Mouse (Mus musculus): Measurements from ENCODE around the gene Olfr1386. TPM values are rescaled to one million over a fixed set of nuclear protein-coding genes. Genes with fewer than 3 reads are reported as not detected.
"Not testable (repeated sequence)": the region's sequence is repeated elsewhere in the genome, so short reads cannot be mapped to it uniquely, and the experiment has no call there.

The Olfr1386 gene
- not detected in 2 replicates for polyA plus RNA-seq (2015; fragmentation: Nextera tagmentation; extraction: Ambion mirVana)

- 80% methylated on average over 2 of the region's 3 CpGs for WGBS
- not testable (repeated sequence) for H3K4me2 ChIP-seq (ENCODE audit: low read length); H3K4me1 ChIP-seq (replicated peaks; ENCODE audit: control insufficient read depth, insufficient read depth, low read length)
Observed at GRCm38 (mm10) chr11:49464746-49465145, at the start of gene Olfr1386. Gene Olfr1386 (plus strand): TSS chr11:49465046.

GRCm38 (mm10) chr11:49422767-49423166, 42.1 kb upstream of the Olfr1386 start, which contains the start of gene Olfr1389:
Gene Olfr1389 (plus strand): TSS chr11:49423067.
- no peak within 1 kb of the TSS for H3K4me3 ChIP-seq (replicated peaks; ENCODE audit: low read length)
- no peak within 1 kb of the TSS for H3K27ac ChIP-seq (ENCODE audit: low read length)
- no peak within 1 kb of the TSS for H3K9ac ChIP-seq (replicated peaks; ENCODE audit: low read depth, low read length)
- H3K36me3 ChIP-seq (ENCODE audit: control insufficient read depth, insufficient read depth) = no peaks in the 10 kb centered on the region
- H3K27me3 ChIP-seq (replicated peaks; ENCODE audit: control insufficient read depth, insufficient read depth, low read length) = no peaks in the 10 kb centered on the region
- ATAC-seq = no peak
- no peaks in the 10 kb centered on the region for H3K4me1 ChIP-seq (replicated peaks; ENCODE audit: control insufficient read depth, insufficient read depth, low read length)
- H3K4me2 ChIP-seq (ENCODE audit: low read length) = no peak within 1 kb of the TSS
- WGBS = 91% methylated on average over 2 of the region's 2 CpGs
- H3K9me3 ChIP-seq (ENCODE audit: control insufficient read depth, low read length) = no peaks in the 10 kb centered on the region

More at GRCm38 (mm10) chr11:49464746-49465145, at the start of gene Olfr1386:
- not testable (repeated sequence) for H3K4me3 ChIP-seq (replicated peaks; ENCODE audit: low read length); H3K27me3 ChIP-seq (replicated peaks; ENCODE audit: control insufficient read depth, insufficient read depth, low read length); H3K36me3 ChIP-seq (ENCODE audit: control insufficient read depth, insufficient read depth); ATAC-seq; H3K9me3 ChIP-seq (ENCODE audit: control insufficient read depth, low read length); H3K9ac ChIP-seq (replicated peaks; ENCODE audit: low read depth, low read length); H3K27ac ChIP-seq (ENCODE audit: low read length)

- Histone ChIP-seq H3K9ac (replicated peaks; ENCODE audit: low read depth, low read length) (no peak overlapping the region), H3K4me1 (replicated peaks; ENCODE audit: control insufficient read depth, insufficient read depth, low read length) (no peaks in the 10 kb centered on the region), H3K27me3 (replicated peaks; ENCODE audit: control insufficient read depth, insufficient read depth, low read length) (no peaks in the 10 kb centered on the region), H3K36me3 (ENCODE audit: control insufficient read depth, insufficient read depth) (no peaks in the 10 kb centered on the region), H3K27ac (ENCODE audit: low read length) (no peak overlapping the region), H3K4me3 (replicated peaks; ENCODE audit: low read length) (no peak overlapping the region), H3K4me2 (ENCODE audit: low read length) (no peak overlapping the region), H3K9me3 (ENCODE audit: control insufficient read depth, low read length) (no peaks in the 10 kb centered on the region)
- ATAC-seq = no peak
- 81% methylated on average over 1 of the region's 1 CpGs for WGBS
Observed at GRCm38 (mm10) chr11:49425257-49425927, 39.5 kb upstream of the Olfr1386 start.

- H3K27me3 ChIP-seq (replicated peaks; ENCODE audit: control insufficient read depth, insufficient read depth, low read length) = no peaks in the 10 kb centered on the region
- WGBS = 75% methylated on average over 2 of the region's 2 CpGs
- H3K4me2 ChIP-seq (ENCODE audit: low read length) = no peak overlapping the region
- H3K27ac ChIP-seq (ENCODE audit: low read length) = no peak overlapping the region
- ATAC-seq = no peak
- H3K9ac ChIP-seq (replicated peaks; ENCODE audit: low read depth, low read length) = no peak overlapping the region
- H3K36me3 ChIP-seq (ENCODE audit: control insufficient read depth, insufficient read depth) = no peaks in the 10 kb centered on the region
- 0 out of 2 replicates have a peak, but pooled peaks cover 6% of the 10 kb centered on the region for H3K9me3 ChIP-seq (ENCODE audit: control insufficient read depth, low read length)
- H3K4me1 ChIP-seq (replicated peaks; ENCODE audit: control insufficient read depth, insufficient read depth, low read length) = no peaks in the 10 kb centered on the region
- no peak overlapping the region for H3K4me3 ChIP-seq (replicated peaks; ENCODE audit: low read length)
Observed at GRCm38 (mm10) chr11:49429641-49430040, 35.2 kb upstream of the Olfr1386 start.

- ATAC-seq = no peak
- 0 out of 2 replicates have a peak, but pooled peaks cover 6% of the 10 kb centered on the region for H3K9me3 ChIP-seq (ENCODE audit: control insufficient read depth, low read length)
- WGBS = 37% methylated on average over 3 of the region's 3 CpGs
- no peaks in the 10 kb centered on the region for H3K4me1 ChIP-seq (replicated peaks; ENCODE audit: control insufficient read depth, insufficient read depth, low read length)
- no peak within 1 kb of the TSS for H3K27ac ChIP-seq (ENCODE audit: low read length)
- no peak within 1 kb of the TSS for H3K9ac ChIP-seq (replicated peaks; ENCODE audit: low read depth, low read length)
- H3K4me2 ChIP-seq (ENCODE audit: low read length) = no peak within 1 kb of the TSS
- H3K27me3 ChIP-seq (replicated peaks; ENCODE audit: control insufficient read depth, insufficient read depth, low read length) = no peaks in the 10 kb centered on the region
- H3K36me3 ChIP-seq (ENCODE audit: control insufficient read depth, insufficient read depth) = no peaks in the 10 kb centered on the region
- H3K4me3 ChIP-seq (replicated peaks; ENCODE audit: low read length) = no peak within 1 kb of the TSS
Observed at GRCm38 (mm10) chr11:49436411-49436810, 28.4 kb upstream of the Olfr1386 start, which contains the start of gene Olfr1388. Gene Olfr1388 (plus strand): TSS chr11:49436624.

- Histone ChIP-seq H3K36me3 (ENCODE audit: control insufficient read depth, insufficient read depth) (no peaks in the 10 kb centered on the region), H3K4me1 (replicated peaks; ENCODE audit: control insufficient read depth, insufficient read depth, low read length) (no peaks in the 10 kb centered on the region), H3K9me3 (ENCODE audit: control insufficient read depth, low read length) (no peaks in the 10 kb centered on the region), H3K27me3 (replicated peaks; ENCODE audit: control insufficient read depth, insufficient read depth, low read length) (no peaks in the 10 kb centered on the region), H3K4me2 (ENCODE audit: low read length) (no peak within 1 kb of the TSS), H3K4me3 (replicated peaks; ENCODE audit: low read length) (no peak within 1 kb of the TSS), H3K27ac (ENCODE audit: low read length) (no peak within 1 kb of the TSS), H3K9ac (replicated peaks; ENCODE audit: low read depth, low read length) (no peak within 1 kb of the TSS)
- no peak for ATAC-seq
- 81% methylated on average over 1 of the region's 1 CpGs for WGBS
Observed at GRCm38 (mm10) chr11:49455043-49455442, 9.8 kb upstream of the Olfr1386 start, which contains the start of gene Olfr1387. Gene Olfr1387 (plus strand): TSS chr11:49455343.

- H3K4me1 ChIP-seq (replicated peaks; ENCODE audit: control insufficient read depth, insufficient read depth, low read length) = no peaks in the 10 kb centered on the region
- no peak for ATAC-seq
- no peaks in the 10 kb centered on the region for H3K9me3 ChIP-seq (ENCODE audit: control insufficient read depth, low read length)
- H3K9ac ChIP-seq (replicated peaks; ENCODE audit: low read depth, low read length) = no peak overlapping the region
- no peak overlapping the region for H3K4me3 ChIP-seq (replicated peaks; ENCODE audit: low read length)
- no peaks in the 10 kb centered on the region for H3K36me3 ChIP-seq (ENCODE audit: control insufficient read depth, insufficient read depth)
- no peaks in the 10 kb centered on the region for H3K27me3 ChIP-seq (replicated peaks; ENCODE audit: control insufficient read depth, insufficient read depth, low read length)
- no peak overlapping the region for H3K27ac ChIP-seq (ENCODE audit: low read length)
- WGBS = 76% methylated on average over 4 of the region's 4 CpGs
- no peak overlapping the region for H3K4me2 ChIP-seq (ENCODE audit: low read length)
Observed at GRCm38 (mm10) chr11:49485973-49486372, 21.1 kb downstream of the Olfr1386 start.

- not testable (repeated sequence) for H3K36me3 ChIP-seq (ENCODE audit: control insufficient read depth, insufficient read depth); H3K4me3 ChIP-seq (replicated peaks; ENCODE audit: low read length); H3K4me2 ChIP-seq (ENCODE audit: low read length); H3K9ac ChIP-seq (replicated peaks; ENCODE audit: low read depth, low read length); H3K4me1 ChIP-seq (replicated peaks; ENCODE audit: control insufficient read depth, insufficient read depth, low read length); H3K27me3 ChIP-seq (replicated peaks; ENCODE audit: control insufficient read depth, insufficient read depth, low read length); ATAC-seq; H3K9me3 ChIP-seq (ENCODE audit: control insufficient read depth, low read length); H3K27ac ChIP-seq (ENCODE audit: low read length)
- 70% methylated on average over 1 of the region's 1 CpGs for WGBS
Observed at GRCm38 (mm10) chr11:49488770-49489169, 23.9 kb downstream of the Olfr1386 start, which contains the start of gene Olfr1385. Gene Olfr1385 (plus strand): TSS chr11:49489070.

- Histone ChIP-seq H3K9ac (replicated peaks; ENCODE audit: low read depth, low read length) (no peak overlapping the region), H3K4me2 (ENCODE audit: low read length) (no peak overlapping the region), H3K4me3 (replicated peaks; ENCODE audit: low read length) (no peak overlapping the region), H3K9me3 (ENCODE audit: control insufficient read depth, low read length) (no peaks in the 10 kb centered on the region), H3K27ac (ENCODE audit: low read length) (no peak overlapping the region), H3K27me3 (replicated peaks; ENCODE audit: control insufficient read depth, insufficient read depth, low read length) (no peaks in the 10 kb centered on the region), H3K36me3 (ENCODE audit: control insufficient read depth, insufficient read depth) (no peaks in the 10 kb centered on the region), H3K4me1 (replicated peaks; ENCODE audit: control insufficient read depth, insufficient read depth, low read length) (no peaks in the 10 kb centered on the region)
- no peak for ATAC-seq
- 76% methylated on average over 5 of the region's 5 CpGs for WGBS
Observed at GRCm38 (mm10) chr11:49518086-49518485, 53.2 kb downstream of the Olfr1386 start.
